16 mouse cellular contexts compared by ENCODE assay signal in genomic region chr13:37674676-37675350, GRCm38 (mm10).
DNase-seq lines count a peak whose midpoint lies in the region; ATAC-seq and TF ChIP-seq lines count a peak whose summit lies in the region.
"Had no signal": no experiment of that assay in that cellular context is flagged by ENCODE, and none has a peak within 500 bp of the region (broad histone marks: within the 10 kb centered on the region; RNA-seq: fewer than 3 reads in every experiment).

No protein-coding gene starts in this region.

- no peak for TF ChIP-seq POLR2A in liver, adult 2 months (IDR thresholded peaks at IDR 0.05; ENCODE audit: extremely low read depth, insufficient read depth, low read length)

- no peaks in the 10 kb centered on the region for H3K36me3 ChIP-seq in liver, adult 2 months (ENCODE audit: control insufficient read depth, insufficient read depth, low read length)
- H3K36me3 ChIP-seq in liver, embryonic 11.5 days (ENCODE audit: control insufficient read depth, insufficient read depth, low read length), result no peaks in the 10 kb centered on the region
- H3K36me3 ChIP-seq in splenic B cell, adult 2 months (ENCODE audit: control insufficient read depth, insufficient read depth, low read length, poor library complexity, severe bottlenecking), result no peaks in the 10 kb centered on the region
- H3K36me3 ChIP-seq: forebrain, embryonic 15.5 days; heart, embryonic 12.5 days had no signal

- TF ChIP-seq CTCF in liver, adult 2 months (IDR thresholded peaks at IDR 0.05; ENCODE audit: low read depth, low read length), result no peak

- no peak overlapping the region for H3K9ac ChIP-seq in liver, adult 2 months (ENCODE audit: low read depth, low read length)
- H3K9ac ChIP-seq in liver, embryonic 11.5 days (ENCODE audit: low read depth, low read length), result no peak overlapping the region
- H3K9ac ChIP-seq: forebrain, embryonic 15.5 days; heart, embryonic 12.5 days; liver, embryonic 14.5 days had no signal

- no peak for ATAC-seq in liver, embryonic 11.5 days (replicated peaks; ENCODE audit: low FRiP score)
- ATAC-seq in granulocyte monocyte progenitor cell, adult 5-6 weeks (replicated peaks; ENCODE audit: poor library complexity, severe bottlenecking), result peak; percentile 17
- ATAC-seq: forebrain, embryonic 15.5 days had no signal

- WGBS in liver, adult 2 months, result 52% methylated on average over 12 of the region's 12 CpGs
- WGBS in liver, embryonic 11.5 days, result 52% methylated on average over 12 of the region's 12 CpGs

- no peaks in the 10 kb centered on the region for H3K9me3 ChIP-seq in liver, embryonic 11.5 days (ENCODE audit: control insufficient read depth, low read length)
- H3K9me3 ChIP-seq: forebrain, embryonic 15.5 days; heart, embryonic 12.5 days had no signal

- no peak overlapping the region for H3K4me3 ChIP-seq in liver, adult 2 months (ENCODE audit: insufficient read depth, low read depth, low read length)
- H3K4me3 ChIP-seq in liver, embryonic 11.5 days (ENCODE audit: low read depth, low read length), result no peak overlapping the region
- H3K4me3 ChIP-seq: forebrain, embryonic 15.5 days; heart, embryonic 12.5 days had no signal

- no peaks in the 10 kb centered on the region for H3K79me2 ChIP-seq in liver, adult 2 months (ENCODE audit: control insufficient read depth, insufficient read depth, low read length)

- DNase-seq in liver, adult 2 months (ENCODE audit: extremely low read depth, low read depth, low spot score), result peak; percentile 60
- DNase-seq in liver, embryonic 11.5 days (ENCODE audit: low spot score), result no peak
- peak; percentile 68 to 71 for DNase-seq in lung, postnatal 4 days
- DNase-seq in splenic B cell, adult 2 months (ENCODE audit: low read depth, low spot score), result peak; percentile 85
- DNase-seq in heart, adult 9 months (ENCODE audit: low spot score in 2 of 2), result no peak
- no peak for DNase-seq in kidney, adult 11 months
- no peak for DNase-seq in yolk sac, embryonic 10.5 days (ENCODE audit: low spot score)
- DNase-seq: cerebellum, adult 8-10 months; heart, postnatal 4 days; right cerebral cortex, postnatal 4 days had no signal

- no peaks in the 10 kb centered on the region; the same call in 1 of the 2 replicates for H3K4me1 ChIP-seq in liver, adult 2 months (ENCODE audit: control insufficient read depth, insufficient read depth, low read length)
- H3K4me1 ChIP-seq in liver, embryonic 11.5 days (replicated peaks; ENCODE audit: control insufficient read depth, insufficient read depth, low read length), result peaks cover 9% of the 10 kb centered on the region
- H3K4me1 ChIP-seq: forebrain, embryonic 15.5 days had no signal

- H3K4me2 ChIP-seq in liver, embryonic 11.5 days, result no peak overlapping the region
- H3K4me2 ChIP-seq: forebrain, embryonic 15.5 days; heart, embryonic 12.5 days; midbrain, embryonic 11.5 days had no signal

- H3K27me3 ChIP-seq in liver, adult 2 months (ENCODE audit: control insufficient read depth, insufficient read depth, low read length), result no peaks in the 10 kb centered on the region
- no peaks in the 10 kb centered on the region for H3K27me3 ChIP-seq in liver, embryonic 11.5 days (replicated peaks; ENCODE audit: control insufficient read depth, insufficient read depth, low read length)
- H3K27me3 ChIP-seq in splenic B cell, adult 2 months (ENCODE audit: control insufficient read depth, insufficient read depth, low read length, poor library complexity, severe bottlenecking), result no peaks in the 10 kb centered on the region
- H3K27me3 ChIP-seq: forebrain, embryonic 15.5 days; heart, embryonic 12.5 days had no signal

- H3K27ac ChIP-seq in liver, adult 2 months (replicated peaks; ENCODE audit: insufficient read depth, low read depth, low read length), result no peak overlapping the region
- no peak overlapping the region for H3K27ac ChIP-seq in liver, embryonic 11.5 days (ENCODE audit: low read depth, low read length)
- H3K27ac ChIP-seq: forebrain, embryonic 15.5 days; kidney, postnatal 0 days; liver, embryonic 14.5 days had no signal

Comparison
In these comparisons a context has a peak if more than half of its experiments do, and no peak if none do; other contexts are left out.
1. DNase-seq: peak in liver, adult 2 months (single experiment), lung, postnatal 4 days (2 of 2) and splenic B cell, adult 2 months (single experiment); none in liver, embryonic 11.5 days (single experiment), heart, adult 9 months (0 of 2), kidney, adult 11 months (single experiment) and yolk sac, embryonic 10.5 days (single experiment).